Mouse (Mus musculus): ENCODE data around the gene Vps53.

DNA sequence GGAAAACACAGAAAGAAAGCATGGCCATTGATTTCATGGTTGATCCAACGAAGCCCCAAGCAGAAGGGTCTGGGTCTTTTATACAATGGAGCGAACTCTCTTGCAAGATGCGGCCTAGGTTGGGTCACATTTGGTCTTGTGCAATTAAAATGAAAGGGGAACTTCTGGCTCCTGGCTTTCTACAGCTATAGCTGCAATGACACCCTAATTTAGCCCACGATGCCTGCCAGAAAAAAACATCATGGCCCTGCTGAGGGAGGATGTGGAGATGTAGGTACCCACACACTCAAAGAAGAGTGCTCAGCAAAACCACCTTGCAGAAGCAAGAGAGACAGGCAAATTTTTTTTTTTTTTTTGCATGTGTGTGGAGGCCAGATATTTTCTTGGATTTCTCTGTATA is 145.6 kb downstream of the Vps53 start:
- TF ChIP-seq CTCF (IDR thresholded peaks at IDR 0.05; ENCODE audit: low read depth) (no peak), EP300 (IDR thresholded peaks at IDR 0.05; ENCODE audit: low read depth) (no peak)

Measured in heart, postnatal 0 days (tissue).